Mouse (Mus musculus): Measurements from ENCODE around the gene Zbtb16. TPM values are rescaled to one million over a fixed set of nuclear protein-coding genes. Genes with fewer than 3 reads are reported as not detected.

The Zbtb16 gene
- total RNA-seq, 1 experiment, result 0.36 TPM

GRCm38 (mm10) chr9:48644376-48644775, 191.6 kb downstream of the Zbtb16 start:
- no peak overlapping the region for H3K27ac ChIP-seq (ENCODE audit: insufficient read depth, low read depth, low read length, poor library complexity, severe bottlenecking)
- TF ChIP-seq MAFK (IDR thresholded peaks at IDR 0.05; ENCODE audit: insufficient read depth, low read depth, low read length) (no peak), HCFC1 (IDR thresholded peaks at IDR 0.05; ENCODE audit: borderline replicate concordance, insufficient read depth, low read length) (no peak), ZNF384 (IDR thresholded peaks at IDR 0.05; ENCODE audit: low read depth, low read length) (no peak), ZC3H11A (IDR thresholded peaks at IDR 0.05; ENCODE audit: borderline replicate concordance, low read depth, low read length) (no peak), CHD2 (IDR thresholded peaks at IDR 0.05; ENCODE audit: low read depth, low read length) (no peak)
- no peaks in the 10 kb centered on the region for H3K9me3 ChIP-seq (ENCODE audit: control insufficient read depth, insufficient read depth, low read depth, low read length)
- H3K9ac ChIP-seq (ENCODE audit: insufficient read depth, low read depth, low read length, poor library complexity, severe bottlenecking), result no peak overlapping the region
- H3K4me3 ChIP-seq (ENCODE audit: insufficient read depth in 1 of 2, low read depth in 1 of 2, low read length in 2 of 2, poor library complexity in 1 of 2, severe bottlenecking in 1 of 2), result no peak overlapping the region
- DNase-seq (ENCODE audit: low read depth, low spot score), result no peak
- peaks cover 0 to 4% of the 10 kb centered on the region in 2 experiments; a peak in 2 of 4 replicates for H3K4me1 ChIP-seq (ENCODE audit: control insufficient read depth in 2 of 2, insufficient read depth in 2 of 2, low read length in 2 of 2, poor library complexity in 1 of 2)
- in situ Hi-C loops (cut with MboI; ENCODE audit: low sequenced_read_pairs in 2 of 2, unreplicated experiment in 2 of 2), result loop anchor here (10.0 to 25.0 kb wide), 3 partner anchors 210 to 843 kb away; partner anchors contain the start of gene Ttc12 (in 1 of the 2)
- H3K36me3 ChIP-seq (ENCODE audit: control insufficient read depth, insufficient read depth, low read length, poor library complexity, severe bottlenecking), result no peaks in the 10 kb centered on the region

- no peak for DNase-seq (ENCODE audit: low read depth, low spot score)
- TF ChIP-seq HCFC1 (IDR thresholded peaks at IDR 0.05; ENCODE audit: borderline replicate concordance, insufficient read depth, low read length) (no peak), MAFK (IDR thresholded peaks at IDR 0.05; ENCODE audit: insufficient read depth, low read depth, low read length) (no peak), ZC3H11A (IDR thresholded peaks at IDR 0.05; ENCODE audit: borderline replicate concordance, low read depth, low read length) (no peak), ZNF384 (IDR thresholded peaks at IDR 0.05; ENCODE audit: low read depth, low read length) (no peak), CHD2 (IDR thresholded peaks at IDR 0.05; ENCODE audit: low read depth, low read length) (no peak)
- in situ Hi-C loops (cut with MboI; ENCODE audit: low sequenced_read_pairs in 2 of 2, unreplicated experiment in 2 of 2), result loop anchor here (10.0 to 25.0 kb wide), 3 partner anchors 213 to 846 kb away; partner anchors contain the start of gene Ttc12 (in 1 of the 2)
- Histone ChIP-seq H3K27ac (ENCODE audit: insufficient read depth, low read depth, low read length, poor library complexity, severe bottlenecking) (no peak overlapping the region), H3K9ac (ENCODE audit: insufficient read depth, low read depth, low read length, poor library complexity, severe bottlenecking) (no peak overlapping the region), H3K4me1 (ENCODE audit: control insufficient read depth in 2 of 2, insufficient read depth in 2 of 2, low read length in 2 of 2, poor library complexity in 1 of 2) (no peaks in the 10 kb centered on the region), H3K9me3 (ENCODE audit: control insufficient read depth, insufficient read depth, low read depth, low read length) (no peaks in the 10 kb centered on the region), H3K36me3 (ENCODE audit: control insufficient read depth, insufficient read depth, low read length, poor library complexity, severe bottlenecking) (no peaks in the 10 kb centered on the region), H3K4me3 (ENCODE audit: insufficient read depth in 1 of 2, low read depth in 1 of 2, low read length in 2 of 2, poor library complexity in 1 of 2, severe bottlenecking in 1 of 2) (no peak overlapping the region)
Measured at GRCm38 (mm10) chr9:48641636-48642035, 194.4 kb downstream of the Zbtb16 start.

DNA sequence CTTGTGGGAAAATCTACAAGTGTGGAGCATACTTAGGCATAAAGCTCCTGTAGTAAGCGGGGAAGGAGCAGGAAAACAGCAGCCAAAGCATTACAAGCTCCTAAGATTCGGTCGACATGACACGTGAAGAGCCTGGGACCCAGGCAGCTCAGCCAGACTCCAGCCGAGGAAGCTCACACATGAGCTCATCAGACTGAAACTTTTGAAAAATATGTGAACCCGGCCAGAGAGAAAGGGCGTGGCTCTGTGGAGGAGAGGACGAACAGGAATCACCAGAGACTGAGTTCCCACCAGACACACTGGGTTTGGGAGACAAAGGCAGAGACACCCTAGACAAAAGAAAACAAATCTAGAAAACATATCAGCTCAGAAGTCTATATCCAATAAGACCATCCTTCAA, 195.1 kb downstream of the Zbtb16 start:
- Histone ChIP-seq H3K4me3 (ENCODE audit: insufficient read depth in 1 of 2, low read depth in 1 of 2, low read length in 2 of 2, poor library complexity in 1 of 2, severe bottlenecking in 1 of 2) (no peak overlapping the region), H3K36me3 (ENCODE audit: control insufficient read depth, insufficient read depth, low read length, poor library complexity, severe bottlenecking) (no peaks in the 10 kb centered on the region), H3K4me1 (ENCODE audit: control insufficient read depth in 2 of 2, insufficient read depth in 2 of 2, low read length in 2 of 2, poor library complexity in 1 of 2) (no peaks in the 10 kb centered on the region), H3K9me3 (ENCODE audit: control insufficient read depth, insufficient read depth, low read depth, low read length) (no peaks in the 10 kb centered on the region), H3K27ac (ENCODE audit: insufficient read depth, low read depth, low read length, poor library complexity, severe bottlenecking) (no peak overlapping the region), H3K9ac (ENCODE audit: insufficient read depth, low read depth, low read length, poor library complexity, severe bottlenecking) (no peak overlapping the region)
- no peak for TF ChIP-seq CHD2 (IDR thresholded peaks at IDR 0.05; ENCODE audit: low read depth, low read length)
- TF ChIP-seq HCFC1 (IDR thresholded peaks at IDR 0.05; ENCODE audit: borderline replicate concordance, insufficient read depth, low read length), result no peak
- TF ChIP-seq ZC3H11A (IDR thresholded peaks at IDR 0.05; ENCODE audit: borderline replicate concordance, low read depth, low read length), result no peak
- no peak for TF ChIP-seq ZNF384 (IDR thresholded peaks at IDR 0.05; ENCODE audit: low read depth, low read length)
- TF ChIP-seq MAFK (IDR thresholded peaks at IDR 0.05; ENCODE audit: insufficient read depth, low read depth, low read length), result no peak
- DNase-seq (ENCODE audit: low read depth, low spot score), result no peak
- in situ Hi-C loops (cut with MboI; ENCODE audit: low sequenced_read_pairs in 2 of 2, unreplicated experiment in 2 of 2), result loop anchor here (10.0 to 25.0 kb wide), 3 partner anchors 214 to 846 kb away; partner anchors contain the start of gene Ttc12 (in 1 of the 2)

GRCm38 (mm10) chr9:48638176-48638803, 197.7 kb downstream of the Zbtb16 start:
- H3K9me3 ChIP-seq (ENCODE audit: control insufficient read depth, insufficient read depth, low read depth, low read length), result no peaks in the 10 kb centered on the region

More at GRCm38 (mm10) chr9:48638176-48638803, 197.7 kb downstream of the Zbtb16 start:
- Histone ChIP-seq H3K27ac (ENCODE audit: insufficient read depth, low read depth, low read length, poor library complexity, severe bottlenecking) (no peak overlapping the region), H3K4me1 (ENCODE audit: control insufficient read depth in 2 of 2, insufficient read depth in 2 of 2, low read length in 2 of 2, poor library complexity in 1 of 2) (0 out of 4 replicates have a peak, but pooled peaks cover 0 to 2% of the 10 kb centered on the region in 2 experiments), H3K9ac (ENCODE audit: insufficient read depth, low read depth, low read length, poor library complexity, severe bottlenecking) (no peak overlapping the region), H3K36me3 (ENCODE audit: control insufficient read depth, insufficient read depth, low read length, poor library complexity, severe bottlenecking) (no peaks in the 10 kb centered on the region), H3K4me3 (ENCODE audit: insufficient read depth in 1 of 2, low read depth in 1 of 2, low read length in 2 of 2, poor library complexity in 1 of 2, severe bottlenecking in 1 of 2) (no peak overlapping the region)
- no peak for TF ChIP-seq HCFC1 (IDR thresholded peaks at IDR 0.05; ENCODE audit: borderline replicate concordance, insufficient read depth, low read length)
- TF ChIP-seq CHD2 (IDR thresholded peaks at IDR 0.05; ENCODE audit: low read depth, low read length), result no peak
- TF ChIP-seq MAFK (IDR thresholded peaks at IDR 0.05; ENCODE audit: insufficient read depth, low read depth, low read length), result no peak
- no peak for TF ChIP-seq ZC3H11A (IDR thresholded peaks at IDR 0.05; ENCODE audit: borderline replicate concordance, low read depth, low read length)
- TF ChIP-seq ZNF384 (IDR thresholded peaks at IDR 0.05; ENCODE audit: low read depth, low read length), result no peak
- in situ Hi-C loops (cut with MboI; ENCODE audit: low sequenced_read_pairs in 2 of 2, unreplicated experiment in 2 of 2), result loop anchor here in 1 of 2 experiments (25.0 kb wide), 1 partner anchor 849 kb away; the partner anchor contains the start of gene Ttc12
- DNase-seq (ENCODE audit: low read depth, low spot score), result no peak
